Mouse (Mus musculus) telencephalon, adult 2 months (tissue): ENCODE measurements around the gene Srprb.
"Not testable (repeated sequence)": the region's sequence is repeated elsewhere in the genome, so short reads cannot be mapped to it uniquely, and the experiment has no call there.

Source experiments
- DNase-seq: peaks from one replicate; pipeline ENCODE4 v3.0.0-alpha.2; 2011; ENCODE audit warnings: low read depth, low spot score

The Srprb gene

DNA sequence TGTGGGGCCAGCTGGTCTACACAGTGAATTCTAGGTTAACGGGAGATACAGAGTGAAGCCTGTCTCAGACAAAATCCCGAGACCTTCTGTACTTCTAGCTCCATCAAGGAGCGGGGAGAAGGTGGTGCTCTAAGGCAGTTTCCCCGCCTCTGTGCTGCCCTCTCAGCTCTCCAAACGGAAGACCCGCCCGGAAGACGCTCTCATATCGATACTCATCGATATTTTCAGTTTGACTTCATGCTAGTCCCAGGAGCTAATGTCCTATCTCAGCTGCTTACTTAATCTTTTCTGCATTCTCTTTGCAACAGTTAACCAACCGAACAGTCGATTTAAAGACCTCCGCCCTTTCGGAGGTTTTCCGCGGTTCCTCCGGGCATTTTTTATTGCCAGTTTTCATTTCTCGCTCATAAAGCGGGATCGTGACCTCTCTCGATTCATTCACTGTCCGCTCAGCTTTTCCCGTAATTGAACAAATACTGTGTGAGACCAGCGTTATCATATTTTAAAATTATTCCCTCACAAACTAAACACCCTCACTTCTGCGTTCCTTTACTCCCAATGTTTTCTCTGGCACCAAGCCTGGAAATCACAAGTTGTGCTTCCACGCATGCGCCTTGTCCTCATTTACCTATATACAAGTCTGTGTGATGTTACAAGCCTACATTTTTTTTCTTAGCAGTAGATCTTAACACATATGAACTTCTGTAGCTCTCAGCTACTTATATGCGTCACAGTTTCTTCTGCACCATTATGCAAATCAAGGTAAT, 10.9 kb upstream of the Srprb start:
- DNase-seq = no peak

DNA sequence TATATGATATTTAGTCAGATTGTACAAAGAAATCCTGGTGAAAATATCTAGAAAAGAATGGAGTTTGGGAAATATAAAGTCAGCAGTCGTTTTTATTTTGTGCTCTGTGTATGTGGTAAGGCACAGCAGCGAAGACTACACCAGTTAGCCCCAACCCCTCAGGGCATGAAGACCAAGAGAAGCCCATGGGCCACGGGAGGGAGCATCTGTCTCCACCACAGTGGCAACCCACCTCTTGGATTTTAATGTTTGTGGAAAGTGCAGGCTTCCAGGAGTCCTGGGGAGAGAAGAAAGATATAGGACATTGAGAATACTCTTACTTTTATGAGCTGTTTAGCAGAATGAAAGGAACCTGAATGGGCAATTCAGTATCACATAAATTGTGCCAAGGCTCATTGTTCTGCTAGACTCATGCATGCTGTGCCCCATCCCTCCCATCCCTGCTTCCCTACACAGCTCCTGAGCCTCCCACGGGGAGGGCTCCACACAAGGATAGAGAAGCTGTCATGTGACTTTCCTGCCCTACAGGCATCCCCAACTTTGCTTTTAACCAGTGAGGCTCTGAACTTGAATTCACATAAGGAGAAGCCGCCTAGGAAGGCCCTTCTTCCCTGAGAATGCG, 7.0 kb upstream of the Srprb start:
- DNase-seq = no peak

DNA sequence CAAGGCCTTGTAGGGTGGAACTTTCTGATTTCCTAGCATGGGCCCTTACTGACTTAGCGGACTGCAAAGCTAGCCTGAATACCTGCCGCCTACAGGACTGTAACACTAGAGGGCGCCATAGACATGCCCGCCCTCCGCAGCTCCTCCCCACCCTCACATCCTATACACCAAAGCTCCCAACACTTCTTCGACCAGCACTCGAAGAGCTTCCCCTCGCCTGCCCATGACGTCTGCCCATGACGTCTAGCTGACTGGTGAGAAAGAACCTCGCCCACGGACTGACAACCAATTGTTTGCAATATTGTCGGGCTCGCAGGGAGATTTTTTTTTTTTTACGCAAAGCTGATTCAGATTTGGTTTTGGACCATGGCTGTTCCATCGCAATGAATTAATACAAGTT, 5.9 kb upstream of the Srprb start:
- DNase-seq = peak; percentile 68

DNA sequence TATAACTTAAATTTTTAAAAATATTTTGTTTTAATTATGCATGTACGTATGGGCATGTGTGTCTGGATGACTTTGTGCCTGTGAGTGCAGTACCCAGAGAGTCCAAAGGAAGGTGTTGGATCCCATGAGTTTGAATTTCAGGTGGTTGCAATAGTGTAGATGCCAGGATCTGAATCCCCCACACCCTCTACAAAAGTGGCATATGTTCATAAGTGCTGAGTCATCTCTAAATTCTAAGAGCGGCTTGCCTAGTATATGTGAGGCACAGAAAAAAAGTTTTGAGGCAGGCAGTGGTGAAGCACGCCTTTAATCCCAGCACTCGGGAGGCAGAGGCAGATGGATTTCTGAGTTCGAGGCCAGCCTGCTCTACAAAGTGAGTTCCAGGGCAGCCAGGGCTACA, 3.8 kb upstream of the Srprb start:
- no peak for DNase-seq

DNA sequence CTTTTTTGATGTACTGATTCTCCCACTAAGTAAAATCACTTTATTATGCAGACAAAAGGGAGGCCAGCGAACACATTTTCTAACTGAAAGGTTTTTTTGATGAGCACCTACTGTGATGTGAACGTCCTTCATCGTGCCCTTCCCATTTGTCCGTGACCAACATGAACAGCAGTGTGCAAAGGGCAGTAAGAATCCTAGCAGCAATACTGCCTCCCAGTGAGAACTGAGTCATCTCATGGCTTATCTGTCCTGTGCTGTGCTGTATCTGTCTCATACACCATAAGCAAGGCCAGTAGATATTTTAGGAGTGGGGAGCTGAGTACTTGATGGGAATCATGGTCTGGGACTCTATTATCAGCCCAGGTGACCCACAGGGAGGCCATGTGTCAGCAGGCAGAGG, 13.5 kb downstream of the Srprb start:
- DNase-seq = no peak

DNA sequence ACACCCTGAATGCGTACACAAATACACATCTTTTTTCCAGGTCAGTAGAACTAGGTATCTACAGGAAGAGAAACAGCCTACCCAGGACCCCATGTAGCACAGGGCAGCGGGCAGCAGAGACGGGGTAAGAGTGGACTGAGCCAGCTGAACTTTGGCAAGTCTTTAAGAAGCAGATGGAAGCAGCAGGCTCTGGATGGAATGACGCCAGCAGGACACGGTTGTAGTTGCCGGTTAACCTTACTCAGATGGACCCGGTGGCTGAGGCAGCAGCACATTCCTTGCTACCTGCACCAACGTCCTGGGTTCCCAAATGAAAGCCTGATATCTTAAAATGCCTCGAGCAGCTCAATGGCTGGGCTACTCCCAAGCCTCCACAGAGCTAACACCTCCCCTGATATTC, 15.2 kb downstream of the Srprb start:
- no peak for DNase-seq

DNA sequence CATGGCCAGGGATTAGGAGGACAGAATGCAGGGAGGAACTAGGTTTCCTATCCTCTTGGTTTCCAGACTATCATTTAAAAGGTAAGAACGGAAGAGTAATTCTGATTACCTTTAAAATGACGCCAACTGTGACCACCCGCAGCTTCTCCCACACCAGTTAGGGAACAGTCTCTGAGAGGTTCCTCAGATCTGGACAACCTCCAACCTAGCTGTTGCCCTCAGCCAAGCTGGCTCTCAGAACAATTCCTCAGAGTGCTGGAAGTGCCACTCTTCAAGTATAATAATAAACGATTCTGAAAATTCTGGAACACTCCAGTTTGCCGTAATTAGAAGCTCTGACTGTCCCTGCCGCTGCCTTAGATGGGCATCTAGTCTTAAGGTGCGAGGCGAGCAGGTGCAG, 16.0 kb downstream of the Srprb start:
- no peak for DNase-seq

DNA sequence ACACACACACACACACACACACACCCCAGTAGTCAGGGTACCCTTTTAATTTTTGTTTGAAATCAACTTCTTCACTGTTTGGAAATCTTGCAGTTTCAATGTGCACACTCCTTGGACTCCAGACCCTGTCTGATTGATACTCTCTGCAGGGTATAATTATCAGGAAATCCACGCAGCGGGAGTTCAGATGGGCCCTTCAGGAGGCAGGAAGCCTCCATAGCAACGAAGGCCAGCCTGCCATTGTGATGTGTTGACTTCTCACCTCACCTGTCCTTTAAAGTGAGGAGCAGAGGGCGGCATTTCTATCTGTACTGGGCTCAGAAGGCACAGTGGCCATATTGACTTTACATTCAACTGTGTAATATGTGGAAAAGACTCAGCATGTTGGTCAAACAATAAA, 17.1 kb downstream of the Srprb start:
- DNase-seq = no peak

DNA sequence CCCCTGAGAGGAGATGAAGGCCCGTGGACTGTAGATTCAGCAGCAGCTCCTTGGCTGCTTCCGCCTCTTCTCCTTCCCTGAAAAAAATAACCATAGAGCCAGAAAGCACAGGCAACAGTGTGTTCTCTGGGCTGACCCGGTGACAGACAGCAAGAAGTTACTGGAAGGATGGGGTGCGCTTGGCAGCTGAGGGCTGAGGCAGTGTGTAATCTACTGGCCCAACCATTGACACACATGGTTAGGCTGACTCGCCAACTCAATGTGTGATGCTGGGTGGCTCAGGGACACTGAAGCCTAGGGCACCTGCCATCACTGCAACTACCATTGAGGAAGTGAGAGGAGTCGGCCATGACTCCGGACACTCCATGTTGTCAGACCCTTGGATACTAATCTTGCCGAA, 20.1 kb downstream of the Srprb start:
- no peak for DNase-seq

DNA sequence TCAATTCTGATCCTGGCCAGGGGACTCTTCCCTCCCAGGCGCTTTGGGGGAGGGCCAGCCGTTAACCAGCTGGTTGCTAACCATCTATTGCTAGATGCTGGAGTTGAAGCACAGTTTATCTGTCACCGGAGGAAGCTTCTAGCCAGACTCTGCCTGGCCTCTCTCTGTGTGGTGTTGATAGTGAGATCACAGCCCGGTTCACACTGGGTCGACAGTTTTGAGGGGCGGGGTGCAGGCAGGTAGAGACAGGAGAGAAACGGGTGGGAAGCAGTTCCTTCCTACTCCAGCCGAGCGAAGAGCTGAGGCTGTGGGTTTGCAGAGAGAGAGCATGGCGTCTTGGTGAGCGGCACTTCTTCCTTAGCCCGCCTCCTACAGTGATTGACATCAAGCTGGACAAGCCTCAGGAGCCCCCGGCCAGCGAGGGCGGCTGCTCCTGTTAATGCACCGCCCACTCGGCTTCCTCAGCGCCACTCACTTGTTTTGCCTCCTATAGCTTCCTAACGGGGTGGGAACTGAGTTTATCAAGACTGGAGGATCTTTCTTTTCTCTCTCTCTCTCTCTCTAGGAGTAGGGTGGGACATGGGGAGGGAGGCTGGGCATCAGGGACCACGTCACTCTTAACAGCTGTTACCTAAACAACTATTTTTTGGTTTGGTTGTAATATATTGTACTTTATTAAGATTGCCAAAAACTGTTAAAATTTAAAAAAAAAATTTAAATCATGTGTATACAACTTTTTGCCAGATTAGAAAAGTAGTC, 21.0 kb downstream of the Srprb start:
- no peak for DNase-seq

DNA sequence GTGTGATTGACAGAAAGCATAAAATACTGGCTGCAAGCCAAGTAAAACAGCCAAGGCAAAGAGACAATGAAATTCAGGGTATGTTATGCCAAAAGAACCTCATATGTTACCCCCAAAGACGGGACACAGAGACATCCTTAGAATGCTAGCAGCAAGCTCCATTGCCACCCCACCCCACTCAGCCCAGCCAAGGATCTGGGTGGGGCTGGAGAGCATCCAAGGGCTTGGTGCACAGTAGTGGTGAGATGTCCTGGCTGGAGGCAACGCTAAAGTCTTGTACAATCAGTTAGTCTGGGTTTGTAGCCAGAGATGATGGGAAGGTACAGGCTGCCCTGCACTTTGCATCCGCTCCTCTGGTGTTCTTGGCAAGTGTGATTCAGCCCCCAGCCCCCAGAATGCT, 21.6 kb downstream of the Srprb start:
- no peak for DNase-seq

DNA sequence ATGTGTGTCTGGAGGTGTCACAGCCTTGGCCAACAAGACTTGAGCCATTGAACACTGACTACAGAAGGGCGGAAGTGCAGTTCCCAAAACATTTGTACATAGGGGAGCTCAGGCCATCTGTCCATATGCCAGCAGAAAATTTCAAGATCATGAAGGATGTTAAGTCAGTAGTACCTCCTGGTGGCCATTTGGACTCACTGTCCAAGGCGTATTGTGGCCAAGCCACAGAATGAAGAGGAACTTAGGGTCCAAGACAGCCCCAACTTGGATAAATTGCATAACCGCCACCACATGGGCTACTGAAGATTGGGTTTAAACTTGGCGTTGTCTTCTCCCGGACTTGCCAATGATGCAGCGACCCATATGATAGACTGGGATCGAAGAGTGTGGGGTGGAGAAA, 26.2 kb downstream of the Srprb start:
- no peak for DNase-seq

DNA sequence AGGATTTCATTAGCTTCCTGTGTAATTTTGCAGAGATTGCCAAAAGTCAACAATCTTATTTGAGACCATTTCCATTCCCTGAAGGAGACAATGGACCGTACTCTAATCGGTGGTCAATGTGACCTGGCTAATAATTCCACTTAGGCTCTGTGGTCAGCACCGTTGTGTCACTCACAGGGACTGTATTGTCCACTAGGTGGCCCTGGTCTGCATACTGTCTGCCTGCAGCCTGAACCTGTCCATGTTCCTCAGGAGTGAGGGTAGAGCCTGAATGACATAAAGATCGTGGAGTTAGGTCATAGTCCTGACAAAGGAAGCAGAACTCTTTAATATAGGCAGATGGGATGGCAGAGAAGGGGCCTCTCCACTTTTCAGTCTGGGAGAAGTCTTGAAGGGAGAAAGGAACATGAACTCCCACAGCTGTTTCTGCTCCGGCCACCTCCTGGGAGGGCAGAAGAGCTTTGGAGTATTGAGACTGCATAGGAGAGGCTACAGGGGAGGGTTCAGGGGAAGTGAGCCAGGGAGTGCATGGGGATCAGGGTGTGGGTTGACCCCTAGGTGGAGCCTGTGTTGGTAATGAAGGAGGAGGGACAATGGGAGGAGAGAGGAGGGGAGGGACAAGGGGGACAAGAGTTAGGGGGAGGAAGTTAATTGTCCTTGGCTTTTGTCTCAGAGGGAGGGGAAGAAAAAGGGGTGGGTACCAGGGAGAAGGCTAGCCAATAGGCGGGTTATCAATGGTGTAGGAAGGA, 27.0 kb downstream of the Srprb start:
- no peak for DNase-seq

DNA sequence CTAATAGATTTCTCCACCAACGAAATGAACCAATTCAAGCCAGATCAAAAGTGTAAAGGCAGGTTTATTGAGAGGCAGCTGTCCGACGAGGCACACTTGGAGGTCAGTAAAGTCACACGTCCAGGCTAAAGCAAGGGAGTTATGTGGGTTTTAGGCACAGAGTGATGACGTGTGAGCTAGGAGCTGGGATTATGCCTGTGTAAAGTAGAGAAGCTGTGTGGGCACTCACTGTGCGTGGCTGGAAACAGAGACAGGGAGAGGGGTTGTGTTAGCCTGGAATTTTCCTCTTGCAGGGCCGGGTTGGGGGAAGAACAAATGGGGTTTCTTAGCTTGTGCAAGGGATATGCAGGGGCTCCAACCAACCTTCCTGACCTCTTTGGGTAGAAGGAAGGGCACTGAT, 33.2 kb downstream of the Srprb start:
- no peak for DNase-seq

DNA sequence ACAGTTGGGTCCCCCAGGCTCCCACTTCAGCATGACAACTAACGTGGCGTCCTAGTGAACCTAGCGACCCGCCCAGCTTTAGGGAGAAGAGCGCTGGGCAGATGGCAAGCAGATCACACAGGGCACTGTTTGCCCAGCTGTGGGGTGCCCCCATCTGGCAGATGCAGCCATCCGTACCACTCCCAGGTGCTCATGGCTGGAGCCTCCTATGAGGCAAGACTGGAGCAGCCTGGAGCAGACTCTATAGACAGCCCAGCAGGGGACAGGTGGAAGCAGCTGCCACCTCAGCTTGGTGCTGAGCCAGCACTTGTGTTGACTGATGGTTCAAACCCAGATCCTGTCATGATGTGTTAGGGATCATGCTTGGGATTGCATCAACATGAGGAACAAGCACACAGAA, 33.9 kb downstream of the Srprb start:
- no peak for DNase-seq

DNA sequence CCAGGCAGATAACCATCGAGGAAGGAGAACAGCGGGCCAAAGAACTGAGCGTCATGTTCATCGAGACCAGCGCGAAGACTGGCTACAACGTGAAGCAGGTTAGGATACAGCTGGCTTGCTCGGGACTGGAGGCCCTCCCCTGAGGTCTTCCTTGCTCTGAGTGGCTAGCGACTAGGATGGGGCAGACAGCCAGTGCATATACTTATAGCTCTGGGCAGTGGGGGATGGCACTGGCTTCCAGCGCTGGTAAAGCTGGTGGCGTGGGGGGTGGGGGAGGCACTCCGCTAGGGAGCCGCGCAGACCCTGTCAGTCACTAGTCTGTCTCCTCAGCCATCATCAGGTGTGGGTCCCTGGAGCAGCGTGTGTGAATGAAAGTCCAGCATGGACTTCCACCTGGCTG, 38.1 kb downstream of the Srprb start:
- no peak for DNase-seq

DNA sequence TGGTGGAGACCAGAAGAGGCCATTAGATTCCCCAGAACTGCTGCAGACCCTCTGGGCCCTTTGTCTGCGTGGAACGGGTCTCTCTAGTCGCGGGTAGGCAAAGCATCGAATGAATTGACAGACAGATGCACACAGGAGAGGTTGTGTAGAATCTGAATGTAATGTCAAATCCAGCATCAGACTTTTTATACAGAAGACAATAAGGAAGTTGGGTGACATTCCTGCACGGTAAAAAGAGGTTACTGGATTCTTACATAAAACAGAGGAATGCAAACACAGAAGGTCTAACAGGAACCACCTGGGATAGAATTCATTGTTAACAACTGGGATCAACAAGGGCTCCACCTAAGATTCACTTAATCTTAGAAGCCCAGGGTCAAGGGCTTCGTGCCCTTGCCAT, 46.8 kb downstream of the Srprb start:
- not testable (repeated sequence) for DNase-seq

DNA sequence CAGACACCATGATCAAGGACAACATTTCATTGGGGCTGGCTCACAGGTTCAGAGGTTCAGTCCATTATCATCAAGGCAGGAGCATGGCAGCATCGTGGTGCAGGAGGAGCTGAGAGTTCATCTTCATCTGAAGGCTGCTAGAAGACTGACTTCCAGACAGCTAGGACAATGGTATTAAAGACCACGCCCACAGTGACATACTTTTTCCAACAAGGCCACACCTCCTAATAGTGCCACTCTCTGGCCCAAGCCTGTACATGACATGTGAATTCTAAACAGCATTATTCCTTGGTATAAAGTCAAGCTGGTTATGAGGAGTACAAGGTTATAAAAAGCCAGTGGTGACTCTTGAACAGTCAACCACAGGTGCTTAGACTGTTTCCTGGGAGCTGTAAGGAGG, 47.4 kb downstream of the Srprb start:
- DNase-seq = no peak

DNA sequence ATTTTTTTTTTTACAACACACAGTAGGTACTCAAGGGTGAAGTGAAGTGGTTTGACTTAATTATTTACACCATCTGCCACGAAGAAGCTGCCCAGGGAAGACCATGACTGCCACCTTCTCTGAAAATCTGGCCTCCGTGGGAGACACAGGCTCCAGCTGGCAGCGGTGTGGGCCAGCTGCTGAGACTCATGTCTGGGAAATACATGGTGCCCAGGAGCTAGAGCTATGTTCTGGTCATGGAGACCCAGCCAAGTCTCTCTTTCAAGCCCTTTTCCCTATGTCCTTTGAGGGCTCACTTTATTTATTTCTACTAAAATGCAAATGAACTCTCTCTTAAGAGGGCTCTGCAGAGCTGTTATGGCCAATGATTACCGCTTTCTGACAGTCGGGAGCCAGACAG, 48.7 kb downstream of the Srprb start:
- no peak for DNase-seq

DNA sequence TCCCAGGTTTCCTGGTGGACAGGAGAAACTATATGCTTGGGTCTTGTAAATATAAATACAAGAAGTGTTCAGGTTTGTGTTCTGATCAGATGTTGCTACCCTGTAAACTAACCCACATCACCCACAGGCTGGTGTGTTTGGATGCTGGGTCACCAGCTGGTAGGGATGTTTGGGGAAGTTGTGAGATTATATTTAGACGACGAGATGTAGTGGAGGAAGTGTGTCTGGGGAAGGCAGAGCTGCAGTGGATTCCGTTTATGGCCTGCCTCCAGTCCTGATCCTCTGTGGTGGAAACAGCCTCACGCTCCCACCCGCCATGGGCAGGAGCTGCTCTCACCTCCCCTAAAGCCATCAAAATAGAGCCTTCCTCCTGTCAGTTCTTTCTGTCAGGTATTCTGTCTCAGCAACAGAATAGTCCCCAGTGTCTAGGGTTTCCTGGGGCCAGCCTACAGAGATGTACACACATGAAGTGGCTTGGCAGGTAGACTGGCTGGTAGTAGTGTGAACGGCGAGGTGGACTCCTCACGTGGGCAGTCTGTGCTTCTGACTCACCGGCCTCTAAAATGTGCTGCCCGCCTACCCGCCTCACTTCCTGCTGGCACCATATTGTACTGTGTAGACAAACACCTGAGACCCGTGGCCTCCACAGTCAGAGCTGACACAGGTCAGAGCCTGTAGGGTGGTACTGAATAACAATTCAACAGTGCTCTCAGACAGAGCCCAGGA, 52.7 kb downstream of the Srprb start:
- peak; percentile 51 for DNase-seq

DNA sequence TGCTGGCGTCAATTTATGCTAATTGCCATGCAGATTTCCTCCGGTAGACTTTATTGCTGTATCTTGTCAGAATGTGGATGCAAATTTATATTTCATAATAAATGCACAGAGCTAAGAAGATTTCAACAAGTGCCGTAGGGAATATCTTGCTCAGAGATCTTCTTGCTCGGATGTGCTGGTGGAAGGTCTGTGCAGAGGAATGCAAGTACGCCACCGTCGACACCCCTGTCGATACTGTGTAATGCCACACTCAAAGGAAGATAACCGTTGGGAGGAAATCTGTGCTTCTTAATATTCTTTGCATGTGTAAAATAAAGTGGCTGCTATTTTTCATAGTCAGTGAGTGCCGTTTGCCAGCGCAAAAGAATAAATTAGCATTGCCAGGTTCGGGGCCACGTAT, 54.8 kb downstream of the Srprb start:
- DNase-seq = no peak

DNA sequence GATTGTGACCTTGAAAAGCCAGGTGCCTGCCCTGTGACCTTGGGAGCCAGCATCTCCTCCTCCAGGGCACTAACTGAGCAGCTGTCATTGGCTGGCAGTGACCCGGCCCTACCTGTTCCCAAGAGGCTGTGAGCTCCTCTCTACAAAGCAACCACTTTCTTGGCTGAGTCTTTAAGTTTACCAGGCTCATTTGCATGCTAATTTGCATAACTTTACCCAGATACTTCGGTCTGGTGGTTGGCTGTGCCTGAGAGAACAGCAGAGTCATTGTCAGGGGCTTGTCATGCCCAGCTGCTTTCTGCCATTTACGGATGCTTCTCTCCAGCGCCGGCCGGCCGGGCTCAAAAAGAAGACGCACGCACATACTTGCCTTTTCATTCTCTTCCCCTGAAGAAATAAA, 55.2 kb downstream of the Srprb start:
- peak; percentile 72 for DNase-seq
